Mouse (Mus musculus): ENCODE data around the gene Cmtr2.

Cmtr2 gene

DNA sequence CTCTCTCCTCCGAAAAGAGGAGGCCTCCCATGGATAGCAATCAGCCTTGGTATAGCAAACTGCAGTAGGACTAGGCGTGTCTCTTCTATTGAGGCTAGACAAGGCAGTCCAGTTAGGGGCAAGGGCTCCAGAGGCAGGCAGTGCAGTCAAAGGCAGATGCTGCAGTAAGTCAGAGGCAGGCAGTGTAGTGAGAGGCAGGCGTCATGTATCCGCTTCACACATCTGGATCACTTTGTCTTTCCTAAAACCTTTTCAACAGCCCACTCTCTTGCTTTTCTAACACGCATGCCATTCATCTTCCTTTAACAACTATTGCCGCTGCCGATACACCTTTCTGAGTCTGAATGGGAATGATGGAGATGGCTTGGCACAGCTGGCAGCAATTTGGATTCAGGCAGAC, at the start of gene Cmtr2:
Gene Cmtr2 (plus strand): TSS at position 301 of the 400 bp plus-strand sequence.
- no peak for DNase-seq (ENCODE audit: low read depth)

DNA sequence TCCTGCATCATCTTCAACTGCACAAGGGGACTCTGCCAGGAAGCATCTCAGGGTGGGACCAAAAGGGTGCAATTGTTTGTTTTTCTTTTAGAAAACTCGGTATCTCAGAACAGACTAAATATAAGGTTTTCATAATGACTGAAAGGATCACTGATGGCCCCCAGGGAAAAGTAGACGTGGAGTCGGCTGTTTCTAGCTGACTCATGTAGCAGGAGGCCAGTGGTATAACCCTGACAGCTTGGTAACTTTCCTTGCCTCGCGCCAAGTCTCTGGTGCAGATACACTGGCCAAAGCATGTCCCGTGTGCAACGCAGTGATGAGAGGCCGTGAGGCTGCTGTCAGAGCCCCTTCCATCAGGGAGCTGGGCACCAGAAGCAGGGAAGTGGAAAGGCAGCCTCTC, 49.2 kb upstream of the Cmtr2 start:
- no peak for DNase-seq (ENCODE audit: low read depth)

DNA sequence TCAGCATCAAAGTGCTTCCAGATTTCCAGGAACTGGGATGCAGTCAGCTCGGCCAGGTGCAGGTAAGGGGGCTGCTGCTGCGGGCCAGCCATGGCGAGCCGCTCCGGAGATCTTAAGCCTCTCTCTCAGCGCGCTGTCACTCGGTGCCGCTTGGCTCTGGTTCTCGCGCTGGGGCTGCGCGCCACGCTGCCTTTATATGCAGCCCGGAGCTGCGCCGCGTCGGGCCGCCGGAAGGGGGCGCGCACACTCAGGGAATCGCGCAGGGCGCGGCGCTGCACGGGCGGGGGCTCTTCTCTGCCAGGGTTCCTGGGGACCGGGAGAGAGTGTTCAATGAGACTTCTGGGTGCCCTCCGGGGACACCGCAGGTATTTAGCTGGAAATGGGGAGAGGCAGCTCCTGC, 47.4 kb upstream of the Cmtr2 start, which contains the start of gene Calb2:
Gene Calb2 (minus strand): TSS at position 165 of the 400 bp plus-strand sequence.
- peak; percentile 19 for DNase-seq (ENCODE audit: low read depth)

DNA sequence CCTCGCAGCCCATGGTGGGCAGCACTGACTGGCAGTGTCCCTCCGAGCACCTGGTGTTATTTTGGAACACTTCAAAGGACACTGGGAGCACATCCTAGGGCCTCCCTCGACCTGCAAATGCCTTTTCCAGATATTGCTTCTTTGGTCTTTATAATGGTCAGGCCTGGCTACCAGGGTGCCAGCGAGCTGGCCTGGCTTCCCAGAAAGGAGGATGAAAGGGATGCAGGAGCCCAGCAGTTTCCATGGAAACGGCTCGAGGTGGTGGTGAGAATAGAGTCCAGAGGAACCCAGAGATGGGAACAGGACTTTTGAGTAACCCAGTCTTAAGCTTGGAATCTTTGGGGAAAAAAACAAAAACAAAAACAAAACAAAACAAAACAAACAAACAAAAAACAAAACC, 43.3 kb upstream of the Cmtr2 start:
- no peak for DNase-seq (ENCODE audit: low read depth)

DNA sequence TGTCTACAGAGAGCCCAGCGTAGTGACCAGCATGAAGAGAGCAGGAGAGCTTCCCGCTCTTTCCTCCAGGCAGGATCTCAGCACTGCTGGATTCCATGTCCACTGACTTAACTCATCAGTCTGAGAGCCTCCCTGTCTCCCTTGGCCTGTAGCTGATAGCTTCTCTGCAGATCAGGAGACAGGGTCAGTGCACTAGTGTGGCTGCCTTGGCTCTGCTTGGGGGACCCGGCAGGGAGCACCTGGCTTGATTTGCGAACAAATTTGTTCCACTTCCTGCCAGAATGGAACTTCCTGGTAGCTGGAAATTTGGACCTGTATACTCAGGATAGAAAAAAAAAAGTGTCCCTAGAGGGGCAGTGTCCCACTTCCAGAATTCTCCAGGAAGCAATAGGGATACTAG, 40.6 kb upstream of the Cmtr2 start:
- no peak for DNase-seq (ENCODE audit: low read depth)

DNA sequence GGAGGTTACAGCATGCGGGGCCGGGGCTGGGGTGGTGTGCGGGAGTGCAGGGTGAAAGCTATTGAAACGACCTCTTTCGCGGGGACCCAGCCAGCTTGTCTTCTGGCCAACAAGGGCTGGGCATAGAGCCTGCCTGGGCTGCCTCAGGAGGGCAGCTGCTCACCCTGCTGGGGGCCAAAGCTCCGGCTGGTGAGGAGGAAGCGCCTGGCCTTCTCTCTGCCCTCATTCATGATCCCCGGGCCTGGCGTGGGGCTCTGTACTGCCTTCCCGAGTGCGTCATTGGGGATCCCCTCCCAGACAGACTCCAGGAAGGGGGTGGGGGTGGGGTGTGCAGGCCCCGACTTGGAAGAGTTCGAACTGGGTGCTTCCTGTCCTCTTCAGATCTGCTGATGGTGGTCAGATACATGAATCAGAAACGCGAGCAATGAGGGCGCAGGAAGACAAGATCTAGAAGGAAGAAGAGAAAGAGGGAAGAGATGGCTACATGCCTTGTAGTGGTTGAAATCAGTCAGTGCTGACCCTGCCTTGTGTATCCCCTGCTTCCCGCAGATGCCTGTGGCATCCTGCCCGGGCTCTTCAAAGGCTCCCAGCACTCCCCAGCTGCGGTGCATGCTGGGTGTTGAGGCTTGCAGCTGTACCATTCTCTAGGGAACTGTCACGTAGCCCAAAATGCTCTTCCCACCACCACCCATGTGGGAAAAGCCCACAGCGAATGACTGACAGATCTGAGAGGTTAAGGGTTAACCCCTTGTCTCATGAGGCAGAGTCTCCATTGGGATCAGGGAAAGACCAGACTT, 37.9 kb upstream of the Cmtr2 start:
- no peak for DNase-seq (ENCODE audit: low read depth)

DNA sequence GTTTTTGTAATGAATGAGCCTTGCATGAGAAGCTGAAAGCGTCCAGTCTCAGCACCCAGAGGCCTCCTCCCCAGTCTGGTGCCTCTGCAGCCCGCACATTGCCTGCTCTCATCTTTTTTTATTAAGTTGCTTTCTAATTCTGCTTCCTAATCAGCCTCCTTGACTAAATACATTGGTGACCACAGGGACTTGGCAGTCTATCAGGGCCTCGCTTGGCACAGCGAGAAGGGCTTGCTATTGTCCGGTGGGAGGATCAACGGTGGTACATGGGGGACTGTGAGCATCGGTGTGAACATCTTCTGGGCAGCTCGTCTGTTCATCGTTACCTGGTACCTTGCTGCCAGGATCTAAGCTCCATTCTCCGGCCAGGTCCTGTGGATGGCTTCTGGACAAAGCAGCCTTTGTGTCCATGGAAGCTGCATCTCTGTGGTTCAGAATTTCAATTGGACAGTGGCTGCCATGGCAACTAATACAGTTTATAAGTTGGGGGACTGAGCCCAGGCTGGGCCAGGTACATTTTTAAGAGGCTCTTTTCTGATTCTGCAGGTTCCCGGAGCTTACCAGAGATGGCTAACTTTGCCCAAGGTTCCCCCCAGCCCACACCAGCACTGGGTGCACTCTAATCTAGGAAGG, 32.6 kb upstream of the Cmtr2 start:
- no peak for DNase-seq (ENCODE audit: low read depth)

DNA sequence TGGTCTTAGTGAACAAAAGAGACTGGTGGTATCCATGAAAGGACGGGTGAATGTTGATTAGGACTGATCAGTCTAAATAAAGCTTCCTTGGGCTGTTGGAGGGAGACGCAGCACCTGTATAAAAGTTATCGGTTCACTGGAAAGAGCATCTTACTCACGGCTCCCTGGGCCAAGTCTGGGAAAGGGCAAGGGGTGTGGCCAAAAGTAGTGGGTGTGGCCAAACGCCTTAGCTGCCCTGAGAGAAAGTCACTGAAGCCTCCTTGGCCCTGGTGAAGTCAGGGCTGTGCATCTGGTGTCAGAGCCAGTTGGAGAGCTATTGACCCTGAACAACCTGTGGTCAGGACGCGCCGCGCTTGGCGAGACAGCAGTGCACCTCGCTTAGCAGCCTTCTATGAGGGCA, 31.7 kb upstream of the Cmtr2 start:
- DNase-seq (ENCODE audit: low read depth): no peak

DNA sequence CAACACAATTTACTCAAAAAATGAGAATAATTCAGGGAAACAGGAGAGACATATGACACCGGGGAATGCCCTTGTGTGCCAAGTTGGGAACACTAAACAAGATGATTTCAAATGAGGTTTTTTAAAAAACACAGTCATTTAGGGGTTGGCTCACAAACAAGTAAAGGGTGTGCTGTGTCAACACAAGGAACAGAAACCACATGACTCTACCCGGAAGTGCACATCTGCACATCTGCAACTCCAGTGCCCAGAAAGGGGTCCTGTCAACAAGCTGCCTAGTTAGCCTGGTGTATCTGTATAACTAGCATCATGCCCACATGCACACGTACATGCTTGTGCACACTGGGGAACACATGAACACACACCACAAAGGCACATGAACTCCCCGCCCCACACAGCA, 29.9 kb upstream of the Cmtr2 start:
- no peak for DNase-seq (ENCODE audit: low read depth)

DNA sequence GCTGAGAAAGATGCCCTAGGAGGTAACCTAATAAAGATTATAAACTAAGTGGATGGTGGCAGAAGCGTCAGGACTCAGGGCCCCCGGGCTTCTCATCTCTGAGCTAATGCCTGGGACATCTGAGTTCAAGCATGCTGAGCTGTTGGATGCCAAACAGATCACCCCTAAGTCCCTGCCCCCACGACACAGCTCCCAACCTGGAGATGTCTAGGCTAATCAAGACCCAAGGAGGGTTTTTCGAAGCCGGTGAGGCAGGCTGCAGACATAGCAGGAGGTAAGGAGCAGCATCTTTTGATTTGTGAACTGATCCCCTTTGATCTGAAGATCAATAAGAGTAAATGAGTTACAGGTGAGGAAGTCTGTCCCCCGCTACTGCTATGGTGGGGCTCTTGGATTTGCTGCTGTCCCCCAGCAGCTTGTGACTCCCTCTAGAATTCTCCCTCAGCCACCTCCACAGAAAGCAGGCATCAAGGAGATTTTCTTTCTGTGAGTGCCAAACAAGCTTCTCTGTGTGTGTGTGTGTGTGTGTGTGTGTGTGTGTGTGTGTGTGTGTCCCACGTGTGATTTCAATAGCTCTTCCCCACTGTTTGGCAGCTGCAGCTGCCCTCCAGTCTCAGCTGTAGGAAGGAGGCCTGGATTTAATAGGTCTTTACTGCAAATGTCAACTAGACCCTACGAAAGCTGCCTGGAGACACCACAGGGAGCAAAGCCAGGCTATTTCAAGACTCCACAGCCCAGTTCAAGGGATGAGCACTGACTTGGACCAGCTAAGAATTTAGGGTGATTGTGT, 26.3 kb upstream of the Cmtr2 start:
- DNase-seq (ENCODE audit: low read depth): no peak

DNA sequence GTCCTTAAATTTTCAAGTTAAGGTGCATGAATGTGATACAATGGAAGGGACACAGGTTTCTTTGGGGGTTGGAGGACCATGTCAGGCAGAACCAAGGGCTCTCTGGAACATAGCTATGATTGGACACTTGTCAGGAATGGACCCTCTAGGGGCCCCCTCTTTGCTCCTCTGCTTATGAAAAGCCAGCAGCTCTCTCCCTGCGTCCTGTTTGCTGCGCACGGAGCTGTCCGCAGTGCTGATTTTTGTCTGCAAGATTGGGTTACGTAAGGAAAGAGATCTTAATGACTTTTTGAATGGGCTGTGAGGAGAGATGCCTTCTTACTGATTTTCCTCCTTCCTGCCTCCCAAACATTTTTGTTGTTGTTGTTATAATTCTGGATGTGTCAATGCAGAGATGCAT, 18.8 kb upstream of the Cmtr2 start:
- DNase-seq (ENCODE audit: low read depth): peak; percentile 37

DNA sequence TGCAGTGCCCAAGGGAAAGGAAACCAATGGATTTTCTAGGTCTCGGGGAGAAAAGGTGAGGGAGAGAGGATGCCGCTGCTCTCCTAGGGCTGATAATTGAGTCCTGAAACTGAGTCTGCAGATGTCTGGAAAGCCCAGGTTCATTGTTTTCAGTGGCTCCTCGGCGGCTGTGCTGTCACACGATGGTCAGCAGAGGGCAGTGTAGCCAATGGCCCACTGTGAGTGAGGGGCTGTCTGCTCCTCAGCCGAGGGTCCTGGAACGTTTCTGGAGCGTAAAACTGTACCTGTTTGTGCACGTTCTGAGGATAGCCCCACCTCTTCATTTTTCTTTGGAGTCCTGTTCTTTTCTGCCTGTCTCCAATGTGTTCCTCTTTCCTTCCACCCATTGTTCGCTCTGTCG, 13.7 kb upstream of the Cmtr2 start:
- no peak for DNase-seq (ENCODE audit: low read depth)

DNA sequence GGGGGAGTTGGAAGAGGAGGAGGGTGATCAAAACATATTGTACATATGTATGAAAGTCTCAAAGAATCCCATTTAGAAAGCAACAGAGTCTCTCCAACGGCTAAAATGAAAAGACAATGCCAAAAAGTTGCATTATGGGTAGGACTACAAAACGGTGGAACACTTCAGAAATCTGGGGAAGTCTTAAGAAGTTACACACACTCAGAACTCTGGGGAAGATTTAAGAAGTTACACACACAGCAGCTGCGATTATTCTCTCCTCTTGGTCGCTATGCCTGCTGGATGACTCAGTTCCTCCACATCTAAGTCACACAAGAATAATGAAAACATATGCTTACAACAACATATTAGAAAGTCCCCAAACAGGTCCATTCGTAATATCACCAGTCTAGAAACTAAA, 788 bp downstream of the Cmtr2 start:
- no peak for DNase-seq (ENCODE audit: low read depth)

DNA sequence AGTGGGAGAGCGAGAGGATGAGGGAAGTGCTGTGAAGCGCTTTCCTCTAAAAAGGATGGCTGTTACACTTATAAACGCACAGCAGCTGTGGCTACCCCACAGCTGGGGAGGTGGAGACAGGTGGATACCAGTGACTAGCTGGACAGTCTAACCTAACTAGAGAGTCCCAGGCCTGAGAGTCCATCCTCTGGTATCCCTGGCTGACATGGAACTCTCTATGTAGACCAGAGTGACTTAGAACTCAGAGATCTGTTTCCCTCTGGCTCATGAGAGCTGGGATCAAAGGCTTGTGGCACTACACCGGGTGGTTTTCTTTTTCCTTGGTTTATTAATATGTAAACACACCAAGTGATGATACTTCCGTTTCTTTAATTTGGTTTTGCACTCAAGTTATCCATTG, 1.7 kb downstream of the Cmtr2 start:
- DNase-seq (ENCODE audit: low read depth): no peak

DNA sequence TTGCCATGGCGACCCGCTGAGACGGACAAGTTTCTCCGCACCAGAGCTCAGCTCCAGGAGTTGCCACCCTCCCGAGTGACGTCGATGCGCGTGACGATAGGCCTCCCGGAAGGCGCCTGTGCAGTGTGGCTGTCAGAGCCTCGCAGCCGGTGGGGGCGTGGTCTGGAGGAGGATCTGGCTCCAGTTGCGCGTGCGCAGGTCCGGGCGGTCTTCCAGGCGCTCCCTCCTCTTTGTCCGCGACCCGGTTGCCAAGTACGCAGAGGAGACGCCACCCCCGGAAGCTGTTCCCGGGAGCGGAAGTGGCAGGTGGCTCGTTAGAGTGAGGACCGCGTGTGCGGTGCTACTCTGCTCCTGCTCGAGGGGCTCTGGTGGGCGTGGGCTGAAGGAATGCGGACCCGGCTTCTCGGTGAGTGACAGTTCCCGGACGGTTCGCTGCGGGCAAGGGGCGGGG, 2.2 kb downstream of the Cmtr2 start:
- DNase-seq (ENCODE audit: low read depth): peak; percentile 95

DNA sequence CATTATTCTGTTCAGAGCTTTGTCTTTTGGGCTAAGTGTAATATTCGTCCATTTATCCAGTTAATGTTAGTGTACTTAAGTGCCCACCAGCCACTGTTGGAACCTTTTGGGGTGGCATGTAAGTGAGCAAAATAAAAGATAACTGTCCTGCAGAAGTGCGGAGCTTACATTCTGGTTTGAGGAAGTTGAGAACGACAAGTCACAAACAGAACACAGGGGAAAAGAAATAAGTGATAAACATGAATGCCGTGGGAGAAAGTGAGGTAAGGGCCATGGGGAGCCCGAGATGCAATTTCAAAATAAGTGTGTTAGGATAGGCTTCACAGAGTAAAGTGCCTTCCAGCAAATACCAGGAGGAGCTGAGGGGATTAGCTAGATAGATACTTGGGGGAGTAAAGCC, 3.0 kb downstream of the Cmtr2 start:
- DNase-seq (ENCODE audit: low read depth): no peak

DNA sequence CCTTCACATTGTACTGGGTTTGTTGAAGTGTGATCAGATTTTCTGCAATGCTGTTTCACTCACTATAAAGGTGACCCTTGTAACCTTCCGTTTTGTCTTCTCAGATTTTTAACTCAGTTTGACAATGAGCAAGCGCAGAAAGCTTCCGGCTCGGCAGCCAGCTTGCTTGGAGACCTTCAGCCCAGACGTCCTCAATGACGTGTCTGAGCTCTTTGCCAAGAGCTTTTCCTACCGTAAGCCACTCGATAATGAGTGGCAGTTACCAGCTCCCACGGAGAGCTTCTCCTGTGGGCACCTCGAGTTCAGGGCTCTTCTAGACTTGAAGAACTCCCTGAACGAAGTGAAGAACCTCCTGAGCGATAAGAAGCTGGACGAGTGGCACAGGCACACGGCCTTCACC, 5.5 kb downstream of the Cmtr2 start:
- no peak for DNase-seq (ENCODE audit: low read depth)

DNA sequence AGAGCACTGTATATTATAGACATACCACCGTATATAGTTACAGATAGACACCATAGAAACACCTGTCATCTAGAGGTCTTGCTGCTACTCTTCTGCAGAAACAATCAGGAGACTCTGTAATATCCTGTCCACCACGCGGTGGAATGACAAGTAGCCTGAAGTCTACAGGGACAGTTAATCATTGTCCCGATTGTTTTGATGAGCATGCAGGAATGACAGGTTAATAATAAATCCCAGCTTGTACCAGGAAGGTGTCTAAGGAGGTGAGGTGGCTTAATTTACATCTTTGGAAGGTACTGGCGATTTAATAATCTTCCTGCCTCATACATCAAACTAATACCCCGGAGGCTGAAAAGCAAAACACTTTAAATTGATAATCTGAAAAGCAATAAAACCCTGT, 15.3 kb downstream of the Cmtr2 start:
- DNase-seq (ENCODE audit: low read depth): no peak

DNA sequence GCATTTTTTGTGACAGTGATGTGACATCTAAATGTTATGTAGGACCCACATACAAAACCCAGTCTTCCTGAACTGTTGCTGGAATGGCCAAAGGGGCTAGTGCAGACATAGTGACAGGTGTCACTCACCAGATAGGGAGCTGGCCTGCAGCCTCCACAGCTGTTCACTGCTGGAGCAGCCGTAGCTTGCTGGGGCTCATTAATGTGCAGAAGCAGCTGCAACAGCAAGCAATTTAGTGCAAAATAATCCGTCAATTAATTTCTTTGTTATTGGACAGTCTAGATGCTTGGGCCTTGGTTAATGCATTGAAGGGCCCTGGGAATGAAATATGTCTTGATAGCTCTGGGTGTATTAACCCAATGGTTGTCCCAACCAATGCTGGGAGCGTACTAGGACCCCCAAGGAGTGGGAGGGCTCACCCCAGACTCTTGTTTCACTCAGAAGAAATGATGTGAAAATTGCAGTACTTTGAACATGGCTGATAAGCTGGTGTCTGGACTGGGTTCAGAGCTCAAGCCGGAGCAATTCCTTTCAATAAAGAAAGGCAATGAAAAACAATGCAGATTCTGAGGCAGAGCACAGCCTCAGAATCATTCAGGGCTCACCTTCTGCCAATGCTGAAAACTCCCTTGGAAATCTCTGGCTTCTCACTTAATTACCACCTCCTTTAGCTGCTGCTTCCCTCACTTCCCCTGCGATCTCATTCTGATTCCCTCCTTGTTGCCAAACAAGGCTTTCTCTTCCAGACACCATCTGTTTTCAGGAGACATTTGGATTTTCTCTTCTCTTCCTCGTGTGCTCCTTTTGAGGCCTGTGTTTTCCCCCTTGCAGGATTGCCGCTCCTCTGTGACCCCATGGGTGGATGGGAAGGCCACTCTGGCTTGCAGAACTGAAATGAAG, 27.1 kb downstream of the Cmtr2 start:
- DNase-seq (ENCODE audit: low read depth): no peak

DNA sequence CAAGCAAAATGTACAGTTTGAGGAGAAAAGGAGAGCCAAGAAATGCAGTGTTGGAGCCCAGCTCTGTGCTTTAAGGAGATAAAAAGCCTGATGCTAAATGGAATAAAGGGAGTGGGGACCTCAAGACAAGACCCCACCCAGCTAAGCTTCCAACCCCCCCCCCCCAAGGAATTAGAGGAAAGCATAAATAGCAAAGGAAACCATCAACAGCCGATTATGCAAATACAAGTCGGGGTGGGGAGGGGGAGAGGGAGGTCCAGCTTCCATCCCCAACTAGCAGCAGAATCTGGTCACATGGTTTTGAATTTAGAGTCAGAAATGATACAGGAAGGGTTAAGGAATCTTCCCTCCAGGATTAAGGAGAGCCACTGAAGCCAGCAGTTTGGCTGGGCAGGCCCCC, 29.1 kb downstream of the Cmtr2 start:
- DNase-seq (ENCODE audit: low read depth): no peak

DNA sequence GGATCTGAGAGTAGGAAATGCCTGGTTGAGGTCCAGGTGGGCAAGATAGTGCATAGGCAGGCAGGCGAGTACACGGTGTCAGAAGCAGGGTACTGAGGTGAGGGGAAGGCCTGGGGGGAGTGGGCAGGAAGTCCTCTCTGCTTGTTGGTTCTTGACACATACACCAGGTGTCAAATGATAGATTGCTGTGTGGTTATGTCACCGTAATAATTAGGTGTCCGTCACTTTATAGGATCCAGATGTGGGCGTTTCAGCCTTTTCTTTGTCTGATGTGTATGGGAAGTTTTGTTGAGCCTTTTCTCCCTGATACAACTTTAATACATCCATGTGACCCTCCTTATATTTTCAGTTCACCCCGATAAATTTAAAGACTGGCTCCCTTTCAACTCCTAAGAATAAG, 31.8 kb downstream of the Cmtr2 start:
- DNase-seq (ENCODE audit: low read depth): no peak

DNA sequence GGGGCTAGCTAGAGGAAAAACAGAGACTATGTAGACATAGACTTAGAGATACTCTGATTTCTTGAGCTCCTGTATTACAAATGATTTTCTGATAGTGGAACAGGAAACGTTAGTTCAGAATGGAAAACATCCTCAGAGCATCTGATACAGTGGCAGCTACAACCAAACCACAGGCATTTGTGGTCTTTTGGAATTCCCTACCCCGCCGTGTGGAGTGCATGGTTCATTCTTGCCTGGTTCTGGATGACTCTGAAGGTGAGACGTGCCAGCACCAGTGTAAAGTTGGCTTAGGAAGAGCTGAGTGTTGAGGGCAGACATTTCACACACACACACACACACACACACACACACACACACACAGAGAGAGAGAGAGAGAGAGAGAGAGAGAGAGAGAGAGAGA, 38.5 kb downstream of the Cmtr2 start:
- no peak for DNase-seq (ENCODE audit: low read depth)
